Mouse (Mus musculus) spleen, adult 2 months (tissue): ENCODE measurements around the gene Deaf1.

Source experiments
- CTCF ChIP-seq: fragments of 200-500 bp; IDR thresholded peaks from 2 replicates; pipeline ENCODE4 v1.5.1; 2011; ENCODE audit warnings: mild to moderate bottlenecking, inconsistent platforms; ENCODE audit not compliant: insufficient read depth, insufficient read length, insufficient replicate concordance; ENCODE audit errors: extremely low read depth
- POLR2A ChIP-seq: fragments of 200-500 bp; IDR thresholded peaks from 2 replicates; pipeline ENCODE4 v1.6.1; 2011; ENCODE audit warnings: low read depth, low read length, inconsistent platforms

- no peak for TF ChIP-seq CTCF
- no peak for TF ChIP-seq POLR2A
Measured at GRCm38 (mm10) chr7:141275356-141275755, 52.1 kb downstream of the Deaf1 start.
